Mouse (Mus musculus): ENCODE data around the gene Srprb. TPM values are rescaled to one million over a fixed set of nuclear protein-coding genes. Genes with fewer than 3 reads are reported as not detected.
A peak's percentile ranks its signal among the peaks of the same experiment; 100 is the strongest.

The Srprb gene
- polyA plus RNA-seq, 1 experiment = 60.2 TPM

- no peak overlapping the region for H3ac ChIP-seq (ENCODE audit: control insufficient read depth, insufficient read length)
- H3K36me3 ChIP-seq (ENCODE audit: control insufficient read depth, insufficient read depth) = no peaks in the 10 kb centered on the region
- H3K4me3 ChIP-seq = no peak overlapping the region
- TF ChIP-seq E2F4 (IDR thresholded peaks at IDR 0.05; ENCODE audit: insufficient read depth) = no peak
- TF ChIP-seq POLR2A (IDR thresholded peaks at IDR 0.05; ENCODE audit: insufficient read length, low read depth) = no peak
- TF ChIP-seq TCF12 (IDR thresholded peaks at IDR 0.05; ENCODE audit: insufficient read depth, poor library complexity, severe bottlenecking) = no peak
- TF ChIP-seq MYOG (IDR thresholded peaks at IDR 0.05; ENCODE audit: control insufficient read depth in 1 of 3, insufficient read depth in 1 of 3, insufficient read length in 2 of 3, low read depth in 2 of 3) = no peak
- TF ChIP-seq MYOD1 (IDR thresholded peaks at IDR 0.05; ENCODE audit: control insufficient read depth in 1 of 3, insufficient read length in 2 of 3, low read depth in 2 of 3) = no peak
- TF ChIP-seq MAX (IDR thresholded peaks at IDR 0.05; ENCODE audit: low read depth) = no peak
- TF ChIP-seq USF1 (IDR thresholded peaks at IDR 0.05; ENCODE audit: low read depth) = no peak
- no peak for TF ChIP-seq TCF3 (IDR thresholded peaks at IDR 0.05; ENCODE audit: insufficient read length, low read depth)
- TF ChIP-seq POLR2AphosphoS2 (IDR thresholded peaks at IDR 0.05; ENCODE audit: insufficient read length, low read depth) = no peak
- no peak for TF ChIP-seq SRF (IDR thresholded peaks at IDR 0.05; ENCODE audit: control insufficient read depth, insufficient read length, low read depth)
- TF ChIP-seq CEBPB (IDR thresholded peaks at IDR 0.05; ENCODE audit: insufficient read depth, poor library complexity, severe bottlenecking) = no peak
- TF ChIP-seq REST (IDR thresholded peaks at IDR 0.05; ENCODE audit: insufficient read depth, insufficient read length) = no peak
- peaks cover 4% of the 10 kb centered on the region for H3K27me3 ChIP-seq (ENCODE audit: control insufficient read depth, insufficient read depth, insufficient read length)
- peaks cover 5% of the 10 kb centered on the region for H3K79me2 ChIP-seq (ENCODE audit: control insufficient read depth, insufficient read depth)
- H3K4me2 ChIP-seq (ENCODE audit: low read depth) = no peak overlapping the region
These were observed 3.8 kb upstream of the Srprb start for GRCm38 (mm10) chr9:103205786-103206185.

GRCm38 (mm10) chr9:103188416-103188815 is 13.5 kb downstream of the Srprb start:
- Histone ChIP-seq H3K36me3 (ENCODE audit: control insufficient read depth, insufficient read depth) (peaks cover 23% of the 10 kb centered on the region), H3ac (ENCODE audit: control insufficient read depth, insufficient read length) (no peak overlapping the region), H3K4me2 (ENCODE audit: low read depth) (no peak overlapping the region), H3K4me3 (no peak overlapping the region), H3K27me3 (ENCODE audit: control insufficient read depth, insufficient read depth, insufficient read length) (no peaks in the 10 kb centered on the region), H3K79me2 (ENCODE audit: control insufficient read depth, insufficient read depth) (no peaks in the 10 kb centered on the region)
- TF ChIP-seq TCF12 (IDR thresholded peaks at IDR 0.05; ENCODE audit: insufficient read depth, poor library complexity, severe bottlenecking) (no peak), POLR2AphosphoS2 (IDR thresholded peaks at IDR 0.05; ENCODE audit: insufficient read length, low read depth) (no peak), MYOD1 (IDR thresholded peaks at IDR 0.05; ENCODE audit: control insufficient read depth in 1 of 3, insufficient read length in 2 of 3, low read depth in 2 of 3) (no peak), MYOG (IDR thresholded peaks at IDR 0.05; ENCODE audit: control insufficient read depth in 1 of 3, insufficient read depth in 1 of 3, insufficient read length in 2 of 3, low read depth in 2 of 3) (no peak), POLR2A (IDR thresholded peaks at IDR 0.05; ENCODE audit: insufficient read length, low read depth) (no peak), E2F4 (IDR thresholded peaks at IDR 0.05; ENCODE audit: insufficient read depth) (no peak), USF1 (IDR thresholded peaks at IDR 0.05; ENCODE audit: low read depth) (no peak), SRF (IDR thresholded peaks at IDR 0.05; ENCODE audit: control insufficient read depth, insufficient read length, low read depth) (no peak), TCF3 (IDR thresholded peaks at IDR 0.05; ENCODE audit: insufficient read length, low read depth) (no peak), MAX (IDR thresholded peaks at IDR 0.05; ENCODE audit: low read depth) (no peak), REST (IDR thresholded peaks at IDR 0.05; ENCODE audit: insufficient read depth, insufficient read length) (no peak), CEBPB (IDR thresholded peaks at IDR 0.05; ENCODE audit: insufficient read depth, poor library complexity, severe bottlenecking) (no peak)

GRCm38 (mm10) chr9:103186747-103187146 is 15.2 kb downstream of the Srprb start:
- TF ChIP-seq CEBPB (IDR thresholded peaks at IDR 0.05; ENCODE audit: insufficient read depth, poor library complexity, severe bottlenecking) (no peak), MYOG (IDR thresholded peaks at IDR 0.05; ENCODE audit: control insufficient read depth in 1 of 3, insufficient read depth in 1 of 3, insufficient read length in 2 of 3, low read depth in 2 of 3) (no peak), TCF12 (IDR thresholded peaks at IDR 0.05; ENCODE audit: insufficient read depth, poor library complexity, severe bottlenecking) (no peak), POLR2AphosphoS2 (IDR thresholded peaks at IDR 0.05; ENCODE audit: insufficient read length, low read depth) (peak; percentile 62)
- Histone ChIP-seq H3K4me2 (ENCODE audit: low read depth) (no peak overlapping the region), H3K4me3 (no peak overlapping the region), H3K27me3 (ENCODE audit: control insufficient read depth, insufficient read depth, insufficient read length) (no peaks in the 10 kb centered on the region), H3ac (ENCODE audit: control insufficient read depth, insufficient read length) (no peak overlapping the region), H3K79me2 (ENCODE audit: control insufficient read depth, insufficient read depth) (no peaks in the 10 kb centered on the region), H3K36me3 (ENCODE audit: control insufficient read depth, insufficient read depth) (peaks cover 20% of the 10 kb centered on the region)

- peaks cover 17% of the 10 kb centered on the region for H3K36me3 ChIP-seq (ENCODE audit: control insufficient read depth, insufficient read depth)
- TF ChIP-seq MYOG (IDR thresholded peaks at IDR 0.05; ENCODE audit: control insufficient read depth in 1 of 3, insufficient read depth in 1 of 3, insufficient read length in 2 of 3, low read depth in 2 of 3) (no peak), TCF3 (IDR thresholded peaks at IDR 0.05; ENCODE audit: insufficient read length, low read depth) (no peak), E2F4 (IDR thresholded peaks at IDR 0.05; ENCODE audit: insufficient read depth) (no peak), USF1 (IDR thresholded peaks at IDR 0.05; ENCODE audit: low read depth) (no peak)
- no peak overlapping the region for H3K4me2 ChIP-seq (ENCODE audit: low read depth)
- no peak overlapping the region for H3ac ChIP-seq (ENCODE audit: control insufficient read depth, insufficient read length)
- H3K79me2 ChIP-seq (ENCODE audit: control insufficient read depth, insufficient read depth) = no peaks in the 10 kb centered on the region
- no peaks in the 10 kb centered on the region for H3K27me3 ChIP-seq (ENCODE audit: control insufficient read depth, insufficient read depth, insufficient read length)
- no peak overlapping the region for H3K4me3 ChIP-seq
These were observed 16.0 kb downstream of the Srprb start for GRCm38 (mm10) chr9:103185946-103186345.

- peaks cover 8% of the 10 kb centered on the region for H3K36me3 ChIP-seq (ENCODE audit: control insufficient read depth, insufficient read depth)
- no peak overlapping the region for H3ac ChIP-seq (ENCODE audit: control insufficient read depth, insufficient read length)
- no peaks in the 10 kb centered on the region for H3K79me2 ChIP-seq (ENCODE audit: control insufficient read depth, insufficient read depth)
- no peak overlapping the region for H3K4me2 ChIP-seq (ENCODE audit: low read depth)
- no peaks in the 10 kb centered on the region for H3K27me3 ChIP-seq (ENCODE audit: control insufficient read depth, insufficient read depth, insufficient read length)
- no peak overlapping the region for H3K4me3 ChIP-seq
- TF ChIP-seq E2F4 (IDR thresholded peaks at IDR 0.05; ENCODE audit: insufficient read depth) (no peak), MYOG (IDR thresholded peaks at IDR 0.05; ENCODE audit: control insufficient read depth in 1 of 3, insufficient read depth in 1 of 3, insufficient read length in 2 of 3, low read depth in 2 of 3) (no peak), MAX (IDR thresholded peaks at IDR 0.05; ENCODE audit: low read depth) (no peak)
These were observed 17.1 kb downstream of the Srprb start for GRCm38 (mm10) chr9:103184855-103185254.
